Mouse (Mus musculus) bone marrow macrophage, adult 2 months (primary cell): ENCODE results near the gene Scnn1g.

Source experiments
- CTCF ChIP-seq: IDR thresholded peaks from 2 replicates; pipeline ENCODE4 v1.5.1; 2012; ENCODE audit warnings: low read depth, mild to moderate bottlenecking, low read length, moderate library complexity
- POLR2A ChIP-seq: IDR thresholded peaks from 2 replicates; pipeline ENCODE4 v1.6.1; 2012; ENCODE audit warnings: mild to moderate bottlenecking, low read depth, low read length, borderline replicate concordance

DNA sequence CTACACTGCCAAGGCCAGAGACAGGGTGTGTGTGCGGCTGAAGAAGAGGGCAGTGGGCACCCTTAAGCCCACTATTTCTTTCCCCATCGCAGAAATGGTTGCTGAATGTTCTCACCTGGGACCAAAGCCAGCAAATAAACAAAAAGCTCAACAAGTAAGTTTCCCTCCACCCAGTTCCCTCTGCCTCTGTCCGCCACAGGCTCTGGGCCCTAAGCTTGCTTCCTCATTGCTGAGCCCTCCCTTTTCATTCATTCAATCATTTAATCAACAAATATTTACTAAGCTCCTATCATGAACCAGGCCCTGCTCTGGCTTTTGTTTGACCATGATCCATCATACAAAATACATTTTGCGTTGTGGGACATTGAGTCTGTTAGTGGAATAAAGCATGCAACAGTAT is 29.0 kb downstream of the Scnn1g start:
- TF ChIP-seq POLR2A (no peak), CTCF (no peak)
